Mouse (Mus musculus) limb, embryonic 14.5 days (tissue): ENCODE measurements around the gene Chst11. TPM values are rescaled to one million over a fixed set of nuclear protein-coding genes. Genes with fewer than 3 reads are reported as not detected.
A peak's percentile ranks its signal among the peaks of the same experiment; 100 is the strongest.

Experiments
- ATAC-seq: fragments of 200-750 bp; cut with Nextera tagmentation; 2 replicates; pipeline ENCODE4 v1.8.0; 2017; ENCODE audit warnings: low read depth, moderate number of reproducible peaks, moderate TSS enrichment; ENCODE audit not compliant: low FRiP score
- DNase-seq: peaks from one replicate; pipeline ENCODE4 v3.0.0-alpha.2; 2015; ENCODE audit warnings: low spot score
- H3K27ac ChIP-seq: fragments of 300-500 bp; sonication (generic); replicated peaks from 2 replicates; pipeline ENCODE4 v1.5.1; 2014; ENCODE audit warnings: low read depth, mild to moderate bottlenecking, low read length, moderate library complexity, mixed read lengths
- H3K27me3 ChIP-seq: fragments of 300-500 bp; sonication (generic); 2 replicates; pipeline ENCODE4 v1.6.1; 2014; ENCODE audit warnings: low read length, mixed read lengths; ENCODE audit not compliant: control insufficient read depth, insufficient read depth
- H3K36me3 ChIP-seq: fragments of 300-500 bp; sonication (generic); 2 replicates; pipeline ENCODE4 v1.6.1; 2014; ENCODE audit warnings: mild to moderate bottlenecking, low read length, moderate library complexity, mixed read lengths; ENCODE audit not compliant: control insufficient read depth, insufficient read depth
- H3K4me1 ChIP-seq: fragments of 300-500 bp; sonication (generic); 2 replicates; pipeline ENCODE4 v1.6.1; 2014; ENCODE audit warnings: antibody characterized with exemption, low read length, mixed read lengths; ENCODE audit not compliant: control insufficient read depth, insufficient read depth
- H3K4me2 ChIP-seq: fragments of 300-500 bp; sonication (generic); replicated peaks from 2 replicates; pipeline ENCODE4 v1.6.1; 2014; ENCODE audit warnings: low read depth, mild to moderate bottlenecking, low read length, moderate library complexity; ENCODE audit not compliant: severe bottlenecking
- H3K4me3 ChIP-seq: fragments of 300-500 bp; sonication (generic); replicated peaks from 2 replicates; pipeline ENCODE4 v1.5.1; 2014; ENCODE audit warnings: low read length
- H3K9ac ChIP-seq: fragments of 300-500 bp; sonication (generic); 2 replicates; pipeline ENCODE4 v1.6.1; 2014; ENCODE audit warnings: mild to moderate bottlenecking, low read depth, low read length, moderate library complexity; ENCODE audit not compliant: severe bottlenecking
- H3K9me3 ChIP-seq: fragments of 300-500 bp; sonication (generic); 2 replicates; pipeline ENCODE4 v1.6.1; 2016; ENCODE audit warnings: low read length; ENCODE audit not compliant: control insufficient read depth
- POLR2A ChIP-seq: fragments of 200-500 bp; IDR thresholded peaks from 2 replicates; pipeline ENCODE4 v1.8.0; 2012; ENCODE audit warnings: inconsistent platforms, mild to moderate bottlenecking, moderate library complexity, borderline replicate concordance; ENCODE audit not compliant: insufficient read depth, insufficient read length; ENCODE audit errors: extremely low read depth
- WGBS: fragments of 180-500 bp; shearing (Covaris S2); extraction: QIAGEN DNeasy Blood & Tissue Kit; methylation state at CpG from one replicate; pipeline ENCODE4 v1.1.7; 2014; 5-methylcytosine and 5-hydroxymethylcytosine counted together
- polyA plus RNA-seq, 2 experiments: library from polyadenylated mRNA; depleted of rRNA in 1 of 2; stranded (reverse) in 1 of 2; unstranded in 1 of 2; fragments of >200 nt; fragmentation: Nextera tagmentation in 1 of 2; extraction: Ambion mirVana in 1 of 2; gene quantifications; 2 replicates each; pipeline versions ENCODE4 v1.2.1 to v1.2.3; 2012 to 2014

The Chst11 gene
- polyA plus RNA-seq, 2 experiments = 5.2 to 27.6 TPM

DNA sequence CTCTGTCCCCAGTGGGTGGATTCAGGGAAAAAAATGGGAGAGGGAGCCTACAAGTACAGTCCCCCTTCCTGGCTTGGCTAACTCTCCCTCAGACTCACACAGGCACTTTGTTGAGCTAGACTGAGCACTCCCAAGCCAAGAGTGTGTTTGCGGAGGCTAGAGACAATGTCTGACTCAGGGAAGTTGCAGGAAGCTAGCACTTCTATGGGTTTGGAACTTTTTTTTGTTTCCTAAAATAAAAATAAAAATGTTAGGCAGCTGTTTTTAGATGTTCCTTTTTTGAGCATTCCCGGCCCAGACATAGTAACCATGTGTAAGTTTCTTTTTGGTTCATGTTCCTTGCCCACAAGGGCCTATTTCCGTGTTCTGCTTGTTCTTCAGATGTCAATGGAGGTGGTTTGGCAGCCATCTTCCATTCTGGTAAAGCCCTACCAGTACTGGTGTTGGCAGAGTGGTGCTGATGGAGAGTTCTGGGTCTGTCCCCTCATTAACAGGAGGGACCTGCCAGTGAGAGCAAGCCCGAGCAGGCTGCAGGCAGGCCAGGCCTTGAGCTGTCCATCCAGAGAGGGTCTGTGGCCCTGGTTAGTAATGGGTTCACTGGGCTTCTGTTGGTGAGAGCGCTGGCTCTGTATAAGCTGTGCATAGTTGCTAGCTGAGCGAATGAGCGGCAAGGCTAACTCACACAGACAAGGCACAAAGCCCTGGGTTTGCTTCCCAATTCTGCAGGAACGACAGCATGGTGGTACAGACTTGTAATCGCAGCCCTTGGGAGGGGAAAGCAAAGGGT lies 116.3 kb downstream of the Chst11 start:
- Histone ChIP-seq H3K27ac (no peak overlapping the region), H3K9me3 (no peaks in the 10 kb centered on the region), H3K27me3 (no peaks in the 10 kb centered on the region), H3K36me3 (no peaks in the 10 kb centered on the region), H3K4me1 (peaks cover 29% of the 10 kb centered on the region), H3K4me3 (no peak overlapping the region), H3K9ac (no peak overlapping the region), H3K4me2 (no peak overlapping the region)
- WGBS = 84% methylated on average over 9 of the region's 9 CpGs
- TF ChIP-seq POLR2A = no peak
- no peak for ATAC-seq
- DNase-seq = no peak

DNA sequence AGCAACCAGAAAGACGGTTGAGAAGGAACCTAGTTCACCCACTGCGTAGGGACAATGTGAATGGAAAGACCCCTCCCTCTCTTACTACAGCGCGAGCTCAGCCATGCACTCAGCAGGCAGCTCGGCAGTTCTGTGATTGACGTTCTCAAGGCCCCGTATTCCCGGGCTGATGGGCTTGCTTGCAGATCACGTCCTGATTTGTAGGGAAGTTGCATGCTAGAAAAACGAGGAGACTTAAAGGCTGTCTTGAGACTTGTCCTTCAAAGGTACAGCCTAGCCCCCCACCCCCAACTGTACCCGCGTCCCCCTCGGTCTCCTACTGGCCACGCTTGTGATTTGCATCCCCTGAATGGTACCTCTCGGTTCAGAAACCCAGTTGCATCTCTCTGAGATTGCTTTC lies 117.4 kb downstream of the Chst11 start:
- ATAC-seq = no peak
- Histone ChIP-seq H3K4me1 (peaks cover 40% of the 10 kb centered on the region), H3K4me2 (0 out of 2 replicates have a peak overlapping the region, but pooled peaks have one; percentile 5), H3K9me3 (no peaks in the 10 kb centered on the region), H3K9ac (no peak overlapping the region), H3K27me3 (no peaks in the 10 kb centered on the region), H3K27ac (no peak overlapping the region), H3K36me3 (no peaks in the 10 kb centered on the region), H3K4me3 (no peak overlapping the region)
- DNase-seq = no peak
- 37% methylated on average over 15 of the region's 15 CpGs for WGBS
- TF ChIP-seq POLR2A = no peak

DNA sequence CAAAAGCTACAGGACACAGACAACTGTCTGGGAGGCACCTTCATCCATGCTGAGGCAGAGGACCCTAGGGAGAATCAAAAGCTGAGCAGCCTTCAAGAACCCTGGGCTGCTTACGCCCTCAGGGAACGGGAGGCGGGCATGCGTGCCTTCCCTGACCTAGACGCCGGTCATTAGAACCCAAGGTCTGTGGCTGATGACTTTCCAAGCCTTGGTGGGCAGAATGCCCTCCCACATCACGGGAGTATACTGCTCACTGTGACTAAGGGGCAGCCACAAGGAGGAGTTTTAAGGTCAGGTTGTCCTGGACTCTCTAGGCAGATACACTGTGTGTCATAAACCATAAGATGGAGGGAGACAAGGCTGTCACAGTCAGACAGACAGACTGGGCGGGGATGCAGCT lies 118.9 kb downstream of the Chst11 start:
- H3K9ac ChIP-seq = no peak overlapping the region
- H3K27ac ChIP-seq = no peak overlapping the region
- peaks cover 50% of the 10 kb centered on the region for H3K4me1 ChIP-seq
- ATAC-seq (no peak), DNase-seq (no peak)
- TF ChIP-seq POLR2A = no peak
- H3K4me2 ChIP-seq = no peak overlapping the region
- WGBS = 87% methylated on average over 8 of the region's 8 CpGs
- no peaks in the 10 kb centered on the region for H3K9me3 ChIP-seq
- no peaks in the 10 kb centered on the region for H3K27me3 ChIP-seq
- H3K36me3 ChIP-seq = no peaks in the 10 kb centered on the region
- H3K4me3 ChIP-seq = no peak overlapping the region

DNA sequence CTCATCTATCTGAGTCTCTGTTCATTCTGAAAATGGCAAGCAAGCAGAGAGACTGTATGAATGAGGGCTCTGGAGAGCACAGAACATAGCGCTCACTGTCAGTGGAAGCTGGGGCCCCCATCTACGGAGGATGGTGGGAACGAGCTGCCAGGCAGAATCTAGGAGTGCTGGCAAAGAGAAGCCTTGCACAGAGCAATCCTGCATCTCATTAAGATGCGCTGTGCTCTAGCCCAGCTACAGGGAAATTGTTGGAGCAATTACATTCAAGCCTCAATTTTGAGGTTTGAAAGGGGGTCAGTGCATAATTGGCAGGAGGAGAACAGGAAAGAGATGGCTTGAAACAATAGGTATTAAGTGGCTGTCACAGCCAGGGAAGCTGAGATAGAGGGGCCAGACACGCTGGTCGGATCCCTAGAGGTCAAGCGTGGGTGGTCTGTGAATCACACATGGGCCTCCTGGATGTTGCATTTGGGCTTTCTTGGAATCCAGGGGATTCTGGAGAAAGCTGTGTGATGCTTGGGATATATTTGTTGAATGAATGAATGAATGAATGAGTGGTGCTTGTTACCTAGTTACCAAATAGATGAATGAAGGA lies 121.0 kb downstream of the Chst11 start:
- H3K4me2 ChIP-seq = no peak overlapping the region
- no peaks in the 10 kb centered on the region for H3K36me3 ChIP-seq
- no peak overlapping the region for H3K4me3 ChIP-seq
- H3K27ac ChIP-seq = no peak overlapping the region
- H3K27me3 ChIP-seq = no peaks in the 10 kb centered on the region
- H3K9me3 ChIP-seq = no peaks in the 10 kb centered on the region
- no peak for TF ChIP-seq POLR2A
- no peak for ATAC-seq
- H3K4me1 ChIP-seq = peaks cover 46% of the 10 kb centered on the region
- DNase-seq = no peak
- 57% methylated on average over 7 of the region's 7 CpGs for WGBS
- no peak overlapping the region for H3K9ac ChIP-seq

DNA sequence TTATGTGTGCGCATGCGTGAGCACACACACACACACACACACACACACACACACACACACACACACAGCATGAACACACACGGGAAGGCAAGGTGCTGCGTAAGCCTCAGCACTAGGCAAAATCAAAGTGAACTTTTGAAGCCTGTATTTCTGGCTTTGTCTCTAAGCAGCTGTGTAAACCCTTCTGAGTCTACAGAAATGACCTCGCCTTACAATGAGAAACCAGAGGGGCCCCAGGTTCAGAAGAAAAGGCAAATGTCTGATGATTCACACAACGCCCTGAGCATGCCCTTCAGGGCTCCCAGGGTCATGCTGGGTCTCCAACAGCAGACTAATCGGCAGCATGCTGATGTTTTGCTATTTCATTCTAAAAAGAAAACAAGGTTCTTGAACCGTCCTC lies 122.1 kb downstream of the Chst11 start:
- H3K9ac ChIP-seq = no peak overlapping the region
- no peak overlapping the region for H3K4me2 ChIP-seq
- no peaks in the 10 kb centered on the region for H3K9me3 ChIP-seq
- H3K27ac ChIP-seq = peak overlapping the region; percentile 61; the same call in 1 of the 2 replicates
- H3K36me3 ChIP-seq = no peaks in the 10 kb centered on the region
- no peak for ATAC-seq
- peaks cover 38% of the 10 kb centered on the region for H3K4me1 ChIP-seq
- WGBS = 51% methylated on average over 8 of the region's 8 CpGs
- TF ChIP-seq POLR2A = no peak
- no peak for DNase-seq
- no peak overlapping the region for H3K4me3 ChIP-seq
- no peaks in the 10 kb centered on the region for H3K27me3 ChIP-seq
